Mouse (Mus musculus) small intestine, adult 2 months (tissue): ENCODE results near the gene Zfhx3.

ENCODE experiments used
- CTCF ChIP-seq: fragments of 200-500 bp; IDR thresholded peaks from 2 replicates; pipeline ENCODE4 v1.5.1; 2012; ENCODE audit warnings: low read depth, mild to moderate bottlenecking, control low read depth, inconsistent platforms, low read length, moderate library complexity, mixed read lengths; ENCODE audit not compliant: insufficient replicate concordance, insufficient read length; ENCODE audit errors: extremely low read depth
- POLR2A ChIP-seq: fragments of 200-500 bp; IDR thresholded peaks from 2 replicates; pipeline ENCODE4 v1.6.1; 2012; ENCODE audit warnings: low read depth, mild to moderate bottlenecking, control low read depth, inconsistent platforms, low read length, moderate library complexity

- TF ChIP-seq CTCF (no peak), POLR2A (no peak)
Measured at GRCm38 (mm10) chr8:108104471-108105098, 162.1 kb downstream of the Zfhx3 start.
